Mouse (Mus musculus) G1E-ER4 (cell line): Measurements from ENCODE around the gene Ssb. TPM values are rescaled to one million over a fixed set of nuclear protein-coding genes. Genes with fewer than 3 reads are reported as not detected.

Experiments
- GATA1 ChIP-seq: IDR thresholded peaks from one replicate; pipeline ENCODE4 v1.8.0; 2012; ENCODE audit warnings: low read length, inconsistent platforms
- polyA plus RNA-seq: library from polyadenylated mRNA; stranded (reverse); fragments of >175 nt; gene quantifications from 2 replicates; pipeline ENCODE4 v1.2.3, GENCODE M21; 2012

The Ssb gene
- polyA plus RNA-seq, 1 experiment = 15.0 TPM

GRCm38 (mm10) chr2:69851427-69852058, 9.8 kb upstream of the Ssb start:
- no peak for TF ChIP-seq GATA1

GRCm38 (mm10) chr2:69856392-69856791, 5.0 kb upstream of the Ssb start:
- TF ChIP-seq GATA1 = no peak

- TF ChIP-seq GATA1 = no peak
Observed at GRCm38 (mm10) chr2:69857882-69858281, 3.5 kb upstream of the Ssb start.

- TF ChIP-seq GATA1 = no peak
Observed at GRCm38 (mm10) chr2:69860972-69861452, 350 bp upstream of the Ssb start.

GRCm38 (mm10) chr2:69862117-69862657, 825 bp downstream of the Ssb start:
- no peak for TF ChIP-seq GATA1

GRCm38 (mm10) chr2:69883990-69884391, 22.6 kb downstream of the Ssb start:
- TF ChIP-seq GATA1 = no peak

- TF ChIP-seq GATA1 = no peak
Observed at GRCm38 (mm10) chr2:69884581-69884980, 23.2 kb downstream of the Ssb start.

- no peak for TF ChIP-seq GATA1
Observed at GRCm38 (mm10) chr2:69885050-69885449, 23.7 kb downstream of the Ssb start.

- no peak for TF ChIP-seq GATA1
Observed at GRCm38 (mm10) chr2:69885451-69886305, 24.3 kb downstream of the Ssb start, which contains the start of gene Mettl5. Gene Mettl5, minus strand, starts transcription at chr2:69885615.

GRCm38 (mm10) chr2:69888957-69889356, 27.6 kb downstream of the Ssb start:
- no peak for TF ChIP-seq GATA1

GRCm38 (mm10) chr2:69890843-69891242, 29.5 kb downstream of the Ssb start:
- TF ChIP-seq GATA1 = no peak

- no peak for TF ChIP-seq GATA1
Observed at GRCm38 (mm10) chr2:69893145-69893544, 31.8 kb downstream of the Ssb start.

- TF ChIP-seq GATA1 = no peak
Observed at GRCm38 (mm10) chr2:69893891-69894290, 32.5 kb downstream of the Ssb start.

- no peak for TF ChIP-seq GATA1
Observed at GRCm38 (mm10) chr2:69895502-69896223, 34.3 kb downstream of the Ssb start.

GRCm38 (mm10) chr2:69896224-69896581, 34.8 kb downstream of the Ssb start:
- peak; percentile 32 for TF ChIP-seq GATA1
